Mouse (Mus musculus): ENCODE data around the gene Ube4a. TPM values are rescaled to one million over a fixed set of nuclear protein-coding genes. Genes with fewer than 3 reads are reported as not detected.
"Not testable (repeated sequence)": the region's sequence is repeated elsewhere in the genome, so short reads cannot be mapped to it uniquely, and the experiment has no call there.

Ube4a gene
- total RNA-seq, 2 experiments from 2014 or later = 76.0 to 81.7 TPM

- DNase-seq (ENCODE audit: extremely low spot score in 1 of 2, low spot score in 1 of 2) = no peak
These were observed 16.7 kb upstream of the Ube4a start for GRCm38 (mm10) chr9:44982081-44982480.

GRCm38 (mm10) chr9:44981676-44982075 is 16.3 kb upstream of the Ube4a start, which contains the start of gene Cd3d:
TSS of gene Cd3d (plus strand) at chr9:44981786.
- DNase-seq (ENCODE audit: extremely low spot score in 1 of 2, low spot score in 1 of 2) = no peak

DNA sequence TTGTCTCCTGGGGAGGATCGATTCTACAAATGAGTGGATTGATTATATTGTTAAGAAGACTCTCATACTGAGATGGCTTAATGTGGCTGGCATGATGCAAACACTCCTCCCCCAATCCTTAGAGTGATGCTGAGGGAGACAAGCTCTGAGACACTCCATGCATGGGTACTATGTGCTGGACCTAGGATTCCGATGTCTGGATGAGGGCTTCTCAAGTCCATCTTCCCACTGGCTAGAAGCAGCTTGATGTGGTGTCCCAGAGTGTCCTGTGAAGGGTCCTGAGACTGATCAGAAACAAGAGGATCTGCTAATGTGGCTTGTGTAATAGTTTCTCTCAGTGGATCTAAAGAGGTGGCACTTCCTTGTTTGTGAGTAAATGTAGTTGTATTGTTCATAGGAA is 15.7 kb upstream of the Ube4a start:
- DNase-seq (ENCODE audit: extremely low spot score in 1 of 2, low spot score in 1 of 2) = no peak

- DNase-seq (ENCODE audit: extremely low spot score in 1 of 2, low spot score in 1 of 2) = no peak
These were observed 14.8 kb upstream of the Ube4a start, which contains the start of gene Cd3g for GRCm38 (mm10) chr9:44980242-44980641. TSS of gene Cd3g (minus strand) at chr9:44980431.

DNA sequence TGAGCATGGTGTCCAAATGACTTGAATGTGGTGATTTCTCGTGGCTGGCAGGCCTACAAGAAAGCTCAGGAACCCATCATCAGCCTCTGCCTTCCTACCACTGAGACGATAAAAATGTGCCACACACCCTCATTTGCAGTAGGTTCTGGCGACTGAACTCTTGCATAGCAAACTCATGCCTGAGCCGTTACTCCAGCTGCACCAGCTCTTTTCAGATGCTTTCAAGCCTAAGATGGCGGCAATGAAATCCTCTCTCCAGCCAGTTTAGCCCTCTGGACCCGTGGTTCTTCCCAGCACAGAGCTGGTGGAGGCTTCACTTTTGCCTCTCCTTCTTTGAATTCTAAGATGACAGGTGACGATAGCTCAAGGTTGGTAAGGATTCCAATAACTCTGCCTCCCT is 14.4 kb upstream of the Ube4a start:
- no peak for DNase-seq (ENCODE audit: extremely low spot score in 1 of 2, low spot score in 1 of 2)

GRCm38 (mm10) chr9:44977813-44978212 is 12.4 kb upstream of the Ube4a start:
- DNase-seq (ENCODE audit: extremely low spot score in 1 of 2, low spot score in 1 of 2) = no peak

DNA sequence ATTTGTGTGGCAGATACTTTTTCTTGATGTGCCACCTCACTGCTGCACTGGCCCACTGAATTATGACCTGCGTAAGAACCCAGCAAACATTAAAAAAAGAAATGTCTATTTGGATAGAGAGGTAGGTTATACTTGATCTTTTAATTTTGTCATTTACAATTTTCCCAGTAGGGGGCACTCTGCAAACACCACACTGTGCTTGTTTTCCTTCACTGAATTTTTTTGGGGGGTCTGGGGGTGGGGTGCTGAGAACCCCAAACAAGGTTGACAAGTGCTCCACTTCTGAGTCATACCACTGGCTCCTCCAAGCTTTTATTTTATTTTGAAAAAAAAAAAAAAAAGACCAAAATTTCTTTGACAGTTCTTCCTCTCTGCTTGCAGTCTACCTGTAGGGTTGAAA is 4.0 kb upstream of the Ube4a start:
- DNase-seq (ENCODE audit: extremely low spot score in 1 of 2, low spot score in 1 of 2) = no peak

DNA sequence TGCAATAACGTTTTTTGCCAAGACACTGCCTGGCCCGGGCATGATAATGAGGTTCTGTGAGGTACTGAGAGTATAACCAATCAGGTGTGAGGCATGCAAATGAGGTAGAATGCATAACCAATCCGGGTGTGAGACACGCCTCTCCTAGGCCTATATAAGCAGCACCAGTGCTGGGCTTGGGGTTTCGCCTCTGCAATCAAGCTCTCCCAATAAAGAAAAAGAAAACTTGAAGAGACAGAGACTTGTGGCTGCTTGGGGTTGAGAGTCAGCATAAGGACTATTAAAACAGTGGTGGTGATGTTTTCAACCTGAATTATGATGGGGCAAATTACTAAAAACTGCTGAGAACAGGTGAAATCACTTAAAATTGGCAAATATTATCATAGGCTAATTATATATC is 2.4 kb upstream of the Ube4a start:
- not testable (repeated sequence) for DNase-seq (ENCODE audit: extremely low spot score in 1 of 2, low spot score in 1 of 2)

DNA sequence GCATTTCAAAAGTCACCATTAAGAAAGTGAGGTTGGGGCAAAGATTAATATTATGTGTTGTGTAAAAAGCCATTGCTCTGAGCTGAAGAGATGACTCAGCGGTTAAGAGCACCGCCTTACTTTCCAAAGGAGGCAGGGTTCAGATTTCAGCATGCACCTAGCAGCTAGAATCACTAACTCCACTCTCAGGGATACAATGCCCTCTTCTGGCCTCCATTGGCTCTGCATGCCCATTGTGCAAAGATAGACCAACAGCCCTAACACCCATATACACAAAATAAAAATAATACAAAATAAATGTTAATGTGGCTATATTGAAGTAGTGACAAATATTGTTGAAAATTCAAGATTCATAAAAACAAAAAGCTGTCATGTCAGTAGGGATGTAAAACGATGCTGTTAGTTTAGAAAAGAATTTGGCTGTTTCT is 1.4 kb upstream of the Ube4a start:
- peak in 1 of 2 experiments; percentile 57 for DNase-seq (ENCODE audit: extremely low spot score in 1 of 2, low spot score in 1 of 2)

- DNase-seq (ENCODE audit: extremely low spot score in 1 of 2, low spot score in 1 of 2) = no peak
These were observed 550 bp upstream of the Ube4a start for GRCm38 (mm10) chr9:44965833-44966466.

- no peak for DNase-seq (ENCODE audit: extremely low spot score in 1 of 2, low spot score in 1 of 2)
These were observed 11.0 kb downstream of the Ube4a start for GRCm38 (mm10) chr9:44954432-44954831.

DNA sequence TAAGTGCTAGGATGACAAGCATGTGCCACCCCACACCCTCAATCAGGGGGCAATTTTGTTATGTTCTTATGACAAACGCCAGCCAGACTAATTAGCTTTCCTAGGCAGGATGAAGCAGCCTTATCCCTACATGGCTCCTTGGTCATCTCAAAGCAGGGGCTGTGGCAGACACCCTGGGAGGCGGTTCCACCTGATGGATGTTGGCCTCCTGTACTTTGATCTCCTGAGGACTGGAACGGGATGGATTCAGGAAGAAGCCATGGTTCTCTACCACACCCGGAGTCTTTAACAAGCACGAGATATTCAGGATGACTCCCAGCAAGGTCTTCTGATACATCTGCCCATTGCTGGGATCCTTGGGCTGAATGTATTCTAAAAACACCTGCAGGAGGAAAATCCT is 17.6 kb downstream of the Ube4a start:
- no peak for DNase-seq (ENCODE audit: extremely low spot score in 1 of 2, low spot score in 1 of 2)

DNA sequence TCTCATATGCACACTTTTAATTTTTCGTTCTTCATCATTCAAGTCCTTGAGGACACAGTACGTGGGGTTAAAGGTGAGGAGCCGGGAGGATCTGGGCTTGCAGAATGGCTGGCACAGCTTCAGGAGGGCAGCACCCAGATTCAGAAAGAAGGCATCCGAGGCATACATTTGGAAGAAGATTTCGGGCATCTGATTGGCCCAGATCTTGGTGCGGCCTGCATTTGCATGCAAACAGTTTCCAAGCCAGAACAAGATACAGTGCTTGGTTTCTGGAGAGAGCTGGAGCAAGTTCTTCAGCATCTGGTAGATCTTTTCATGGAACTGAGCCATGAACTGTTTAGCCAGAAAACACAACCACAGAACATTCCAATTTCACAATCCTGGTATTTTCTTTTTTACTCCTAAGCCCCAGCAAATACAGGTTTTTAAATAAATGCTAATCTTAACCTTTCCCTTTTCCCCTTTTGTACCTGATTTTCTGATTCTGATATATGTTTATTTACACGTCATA is 19.2 kb downstream of the Ube4a start:
- DNase-seq (ENCODE audit: extremely low spot score in 1 of 2, low spot score in 1 of 2) = no peak

- DNase-seq (ENCODE audit: extremely low spot score in 1 of 2, low spot score in 1 of 2) = no peak
These were observed 23.0 kb downstream of the Ube4a start for GRCm38 (mm10) chr9:44942421-44942820.

- DNase-seq (ENCODE audit: extremely low spot score in 1 of 2, low spot score in 1 of 2) = no peak
These were observed 23.6 kb downstream of the Ube4a start for GRCm38 (mm10) chr9:44941756-44942155.

DNA sequence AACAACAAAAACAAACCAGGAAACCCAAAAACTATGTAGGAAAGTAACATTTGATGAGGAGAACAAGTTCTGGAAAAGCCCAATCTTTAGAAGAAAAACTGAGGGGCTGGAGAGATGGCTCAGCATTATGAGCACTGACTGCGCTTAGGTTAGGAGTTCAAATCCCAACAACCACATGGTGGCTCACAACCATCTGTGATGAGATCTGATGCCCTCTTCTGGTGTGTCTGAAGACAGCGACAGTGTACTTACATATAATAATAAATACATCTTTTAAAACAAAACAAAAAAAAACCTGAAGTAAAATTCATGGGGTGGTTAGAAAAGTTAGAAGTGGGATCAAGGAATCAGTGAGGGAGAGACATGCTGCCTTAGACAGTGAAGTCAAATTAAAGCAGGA is 43.9 kb downstream of the Ube4a start:
- DNase-seq (ENCODE audit: extremely low spot score in 1 of 2, low spot score in 1 of 2) = no peak

GRCm38 (mm10) chr9:44921123-44921468 is 44.3 kb downstream of the Ube4a start:
- DNase-seq (ENCODE audit: extremely low spot score in 1 of 2, low spot score in 1 of 2) = peak in 1 of 2 experiments; percentile 58

GRCm38 (mm10) chr9:44920374-44921122 is 44.9 kb downstream of the Ube4a start, which contains the start of gene Atp5l:
TSS of gene Atp5l (minus strand) at chr9:44920742.
- DNase-seq (ENCODE audit: extremely low spot score in 1 of 2, low spot score in 1 of 2) = peak; percentile 77 to 80

DNA sequence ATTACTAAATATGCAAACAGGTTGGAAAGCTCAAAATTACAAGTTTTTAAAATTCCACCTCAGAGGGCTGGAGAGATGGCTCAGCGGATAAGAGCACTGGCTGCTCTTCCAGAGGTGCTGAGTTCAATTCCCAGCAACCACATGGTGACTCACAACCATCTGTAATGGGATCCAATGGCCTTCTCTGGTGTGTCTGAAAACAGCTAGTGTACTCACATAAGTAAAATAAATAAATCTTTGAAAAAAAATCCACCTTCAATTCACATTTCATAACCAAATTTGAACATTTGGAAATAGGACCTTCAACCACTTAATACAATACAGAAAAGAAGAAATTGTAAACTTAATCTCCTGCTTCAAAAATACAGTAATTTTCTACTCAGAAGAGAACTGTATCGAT is 45.8 kb downstream of the Ube4a start:
- no peak for DNase-seq (ENCODE audit: extremely low spot score in 1 of 2, low spot score in 1 of 2)

DNA sequence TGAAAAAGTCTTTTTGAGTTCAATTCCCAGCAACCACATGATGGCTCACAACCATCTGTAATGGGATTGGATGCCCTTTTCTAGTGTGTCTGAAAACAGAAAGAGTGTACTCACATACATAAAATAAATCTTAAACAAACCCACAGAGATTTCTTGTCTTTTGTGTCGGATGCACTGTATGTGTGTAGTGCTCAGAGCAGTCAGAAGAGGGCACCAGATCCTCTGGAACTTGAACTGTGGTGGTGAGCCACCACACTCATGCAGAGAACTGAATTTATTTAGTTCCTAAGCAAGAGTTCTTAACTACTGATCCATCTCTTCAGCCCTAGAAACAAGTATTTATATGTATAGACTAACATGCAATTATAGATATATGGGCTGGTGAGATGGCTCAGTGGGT is 49.2 kb downstream of the Ube4a start:
- DNase-seq (ENCODE audit: extremely low spot score in 1 of 2, low spot score in 1 of 2) = peak in 1 of 2 experiments; percentile 31

DNA sequence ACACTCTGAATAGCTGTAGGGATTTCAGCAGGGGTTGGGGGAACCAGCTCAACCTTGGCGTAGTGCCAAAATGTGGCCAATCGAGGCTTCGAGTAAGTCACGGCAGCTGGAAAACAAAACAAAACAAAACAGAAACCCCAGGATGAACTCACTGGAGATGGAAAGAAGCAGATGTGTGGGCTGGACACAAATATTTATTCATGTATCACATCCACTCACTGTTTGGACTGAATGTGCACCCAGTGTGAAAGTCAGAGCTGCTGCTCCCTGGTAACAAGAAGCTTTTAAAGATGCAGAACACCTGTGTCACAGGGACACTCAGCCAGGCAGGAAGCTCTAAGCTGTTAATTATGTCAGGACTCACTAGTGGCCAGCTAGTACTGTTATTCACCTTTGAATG is 50.7 kb downstream of the Ube4a start:
- no peak for DNase-seq (ENCODE audit: extremely low spot score in 1 of 2, low spot score in 1 of 2)

DNA sequence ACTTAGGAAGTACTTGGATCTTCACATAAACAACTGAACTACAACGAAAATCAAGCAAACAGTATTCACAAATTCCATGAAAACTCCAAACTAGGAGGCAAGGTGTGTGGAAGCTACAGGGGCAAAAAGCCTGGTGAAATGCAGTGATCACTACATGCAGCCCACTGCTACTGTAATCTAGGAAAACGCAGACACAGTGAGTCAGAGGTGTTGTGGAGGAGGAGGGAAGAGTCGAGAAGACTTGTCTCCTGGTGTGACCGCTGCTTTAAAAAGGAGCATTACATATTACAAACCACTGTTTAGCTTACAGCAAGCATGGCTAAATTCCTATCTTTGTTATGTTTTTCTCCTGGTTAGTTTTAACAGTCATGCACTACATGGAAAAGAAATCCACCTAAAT is 54.0 kb downstream of the Ube4a start:
- DNase-seq (ENCODE audit: extremely low spot score in 1 of 2, low spot score in 1 of 2) = no peak
